Mouse (Mus musculus) adrenal gland, postnatal 25 days (tissue): ENCODE measurements at regions not wholly inside any gene's neighbourhood (a gene's known extent, or its start where the extent isn't known, plus 50 kb on each side); places are given as distances from the start of the nearest gene placed in this dataset.
A peak's percentile ranks its signal among the peaks of the same experiment; 100 is the strongest.

Source experiments
- DNase-seq: peaks from one replicate; pipeline ENCODE4 v3.0.0; 2021; ENCODE audit warnings: mixed read lengths

DNA sequence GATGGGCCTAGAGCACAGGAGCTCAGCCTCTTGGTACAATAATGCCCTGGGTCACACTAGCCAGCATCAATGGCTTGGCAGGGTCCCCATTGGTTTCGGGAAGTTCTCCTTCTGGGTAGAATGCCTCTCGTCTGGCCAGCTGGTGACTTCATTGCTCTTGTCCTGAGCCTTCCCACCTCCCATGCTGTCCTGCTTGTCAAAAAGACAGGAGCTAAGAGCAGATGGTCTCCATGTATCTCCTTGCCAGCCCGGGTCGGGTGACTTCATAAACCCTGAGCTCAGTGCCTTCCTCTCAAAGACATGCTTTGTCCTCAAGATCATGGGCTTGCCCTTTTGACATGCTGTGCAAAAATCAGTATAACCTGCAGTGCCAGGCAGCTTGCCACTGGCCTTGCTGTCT is 179.2 kb upstream of the Sh3bp4 start:
- DNase-seq: no peak

DNA sequence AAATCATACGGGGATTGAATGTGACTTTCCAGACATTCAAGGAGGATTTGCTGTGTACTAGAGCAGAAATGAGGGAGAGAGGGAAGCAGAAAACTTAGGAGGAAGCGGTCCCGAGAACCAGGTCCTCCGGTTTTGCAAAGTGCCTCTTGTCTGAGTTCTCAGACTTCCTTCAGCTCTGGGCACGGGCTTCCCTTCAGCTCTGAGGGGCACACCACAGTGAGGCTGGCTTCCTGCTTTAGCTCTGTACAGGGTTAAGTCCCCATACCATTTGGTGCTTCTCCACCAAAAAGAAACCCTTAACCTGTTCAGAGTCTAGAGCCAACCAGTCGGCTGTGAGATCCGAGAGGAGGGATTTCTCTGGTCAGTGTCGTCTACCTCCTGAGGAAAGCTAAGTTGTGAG is 167.8 kb upstream of the Sh3bp4 start:
- DNase-seq: no peak

DNA sequence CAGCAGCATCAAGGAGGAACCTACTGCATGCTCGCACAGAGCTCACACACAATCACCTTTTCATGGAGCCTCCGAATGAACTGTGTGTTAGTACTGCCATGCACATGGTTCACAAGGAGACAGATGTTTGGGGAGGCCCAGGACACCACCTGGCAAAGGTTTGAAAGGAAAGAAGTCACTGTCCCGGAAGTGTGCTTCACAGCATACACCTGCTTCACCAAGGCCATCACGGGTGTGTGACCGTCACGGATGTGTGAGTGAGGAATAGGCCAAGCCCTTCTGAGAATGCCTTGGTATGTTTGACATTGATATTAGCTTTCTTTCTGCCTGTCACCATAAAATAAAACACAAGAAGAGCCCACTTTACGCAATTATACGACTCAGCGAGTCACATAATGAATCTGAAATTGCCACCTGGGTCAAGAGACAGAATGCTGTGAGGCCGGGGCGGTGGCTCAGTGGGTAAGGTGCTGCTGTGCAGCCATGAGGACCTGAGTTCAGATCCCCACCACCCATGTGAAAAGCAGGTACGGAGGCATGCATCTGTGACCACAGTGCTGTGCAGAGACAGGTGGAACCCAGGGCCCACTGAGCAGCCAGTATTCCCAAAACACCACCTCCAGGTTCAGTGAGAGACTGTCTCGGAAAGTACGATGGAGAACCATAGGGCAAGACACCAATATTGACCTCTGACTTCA is 162.3 kb upstream of the Sh3bp4 start:
- no peak for DNase-seq

DNA sequence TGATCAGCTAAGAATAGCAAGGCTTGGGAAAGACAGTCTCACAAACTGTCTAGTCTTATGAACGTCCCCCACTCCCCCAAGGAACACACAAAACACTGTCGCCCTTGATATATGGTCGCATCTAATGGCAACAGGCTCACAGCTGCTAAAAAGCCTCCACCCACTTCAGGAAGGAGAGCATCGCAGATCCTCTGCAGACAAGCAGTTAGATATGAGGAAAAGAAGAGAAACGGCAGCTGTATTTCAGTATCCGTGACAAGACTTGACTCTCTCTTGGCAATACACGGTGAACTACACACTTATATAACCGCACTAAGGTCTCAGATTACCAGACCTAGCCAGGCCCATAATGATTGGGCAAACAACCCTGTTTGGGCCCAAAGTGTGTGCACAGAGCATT is 161.5 kb upstream of the Sh3bp4 start:
- DNase-seq: no peak

- DNase-seq: no peak
Observed at GRCm38 (mm10) chr1:88909314-88909713, 160.9 kb upstream of the Sh3bp4 start.

DNA sequence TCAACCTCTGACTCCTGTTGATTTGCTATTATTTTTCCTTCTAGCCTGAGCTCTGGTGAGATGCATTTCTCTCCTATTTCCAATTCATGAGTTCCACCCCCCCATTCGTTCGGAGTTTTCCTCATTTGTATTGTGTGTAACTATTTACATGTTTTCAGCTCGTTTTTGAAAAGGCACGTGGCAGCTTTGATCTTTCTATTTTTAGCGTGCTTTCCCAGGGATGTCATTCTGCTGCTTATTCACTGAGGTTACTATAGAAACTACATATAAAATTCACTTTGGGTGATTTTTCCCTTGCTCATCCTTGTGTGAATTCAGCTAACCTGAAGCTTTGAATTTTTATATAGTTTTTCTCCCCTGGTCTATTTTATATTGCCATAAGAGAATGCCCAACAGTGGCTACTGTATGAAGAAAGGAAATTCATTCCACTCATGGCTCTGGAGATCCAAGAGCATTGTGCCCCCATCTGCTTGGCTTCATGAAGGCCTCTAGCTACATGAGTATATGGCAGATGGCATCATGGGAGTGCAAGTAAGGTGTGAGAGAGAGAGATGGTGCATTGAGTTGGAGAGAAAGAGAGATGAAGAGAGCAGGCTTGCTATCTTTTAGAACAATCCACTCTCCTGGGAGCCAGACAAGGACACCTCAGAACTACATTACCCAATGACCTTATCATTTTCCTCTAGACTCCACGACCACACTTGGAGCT is 160.2 kb upstream of the Sh3bp4 start:
- no peak for DNase-seq

- DNase-seq: no peak
Observed at GRCm38 (mm10) chr1:88911724-88912123, 158.5 kb upstream of the Sh3bp4 start.

- DNase-seq: no peak
Observed at GRCm38 (mm10) chr1:88916531-88917050, 153.6 kb upstream of the Sh3bp4 start.

GRCm38 (mm10) chr1:88921401-88921800 is 148.8 kb upstream of the Sh3bp4 start:
- DNase-seq: no peak

- DNase-seq: no peak
Observed at GRCm38 (mm10) chr1:88923791-88924581, 146.2 kb upstream of the Sh3bp4 start.

DNA sequence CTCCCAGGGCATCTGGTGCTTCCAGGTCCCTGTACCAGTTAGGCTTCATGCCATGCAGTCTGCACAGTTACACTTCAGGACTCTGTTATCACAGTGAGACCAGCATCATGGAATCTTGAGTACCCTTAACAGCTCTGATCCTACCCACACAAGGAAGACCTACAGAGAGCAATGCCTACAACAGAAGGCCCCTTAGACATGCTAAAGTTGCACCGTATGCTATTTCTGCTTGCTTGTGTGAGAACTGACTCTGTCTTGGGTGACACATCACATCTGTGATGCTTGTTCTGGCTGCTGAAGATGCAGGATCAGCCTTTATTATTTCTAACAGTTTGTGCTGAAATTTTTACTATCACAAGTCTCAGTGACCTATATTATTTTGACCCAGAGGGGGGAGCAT is 135.0 kb upstream of the Sh3bp4 start:
- DNase-seq: no peak

DNA sequence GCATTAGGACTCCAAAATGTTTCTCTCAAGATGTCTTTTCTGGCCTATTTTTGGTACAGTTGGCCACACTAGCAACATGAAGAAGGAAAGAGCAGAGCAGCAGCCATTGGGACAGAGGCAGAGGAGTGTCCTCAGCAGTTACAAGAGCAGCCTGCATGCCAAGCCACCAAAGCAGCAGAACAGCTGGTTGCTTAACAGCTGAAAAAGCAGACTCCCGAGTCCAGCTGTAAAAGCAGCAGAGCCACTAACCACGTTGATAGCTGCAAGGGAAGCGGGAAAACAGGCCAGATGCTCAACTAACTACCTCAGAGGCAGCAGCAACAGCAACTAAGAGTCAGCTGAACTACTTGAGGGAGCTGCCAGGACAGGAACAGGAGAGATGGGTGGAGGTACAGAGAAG is 134.4 kb upstream of the Sh3bp4 start:
- DNase-seq: no peak

DNA sequence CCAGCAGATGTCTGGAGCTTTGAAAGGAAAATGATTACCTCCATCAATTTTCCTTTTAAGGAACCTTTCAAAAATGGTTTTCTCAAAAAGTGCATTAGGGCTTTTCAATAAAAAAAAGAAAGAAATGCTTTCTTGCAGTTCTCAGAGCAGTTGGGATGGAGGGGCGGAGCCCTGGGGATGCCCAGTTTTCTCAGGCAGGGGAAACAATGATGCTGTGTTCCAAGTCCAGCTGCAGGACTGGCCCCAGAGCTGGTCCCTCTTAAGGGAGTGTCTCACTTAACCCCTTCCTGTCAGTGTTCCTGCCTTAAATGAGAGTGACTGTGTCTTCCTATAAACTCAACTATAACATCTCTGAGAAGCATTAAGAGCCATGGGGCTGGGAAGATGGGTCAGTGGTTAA is 132.9 kb upstream of the Sh3bp4 start:
- no peak for DNase-seq

DNA sequence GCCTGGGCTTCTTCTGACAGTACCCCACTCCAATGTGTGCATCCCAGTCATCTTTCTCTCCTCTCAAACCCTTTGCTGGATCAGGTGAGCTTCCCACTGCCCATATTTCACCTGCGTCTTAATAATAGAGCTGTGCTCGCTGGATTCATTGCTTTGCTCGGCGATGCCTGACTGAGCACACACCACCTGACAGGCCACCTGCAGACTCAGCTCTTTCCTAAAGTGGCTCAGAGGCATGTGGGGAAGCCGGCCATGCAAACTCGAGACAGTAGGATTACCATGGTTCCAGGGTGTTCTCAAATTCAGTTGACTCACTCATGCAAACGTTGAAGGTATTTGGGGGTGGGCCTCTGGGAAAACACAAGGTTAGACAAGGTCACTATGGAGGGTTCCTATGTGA is 131.8 kb upstream of the Sh3bp4 start:
- no peak for DNase-seq

GRCm38 (mm10) chr1:88943039-88943438 is 127.2 kb upstream of the Sh3bp4 start:
- DNase-seq: no peak

- DNase-seq: no peak
Observed at GRCm38 (mm10) chr1:88945868-88946267, 124.3 kb upstream of the Sh3bp4 start.

DNA sequence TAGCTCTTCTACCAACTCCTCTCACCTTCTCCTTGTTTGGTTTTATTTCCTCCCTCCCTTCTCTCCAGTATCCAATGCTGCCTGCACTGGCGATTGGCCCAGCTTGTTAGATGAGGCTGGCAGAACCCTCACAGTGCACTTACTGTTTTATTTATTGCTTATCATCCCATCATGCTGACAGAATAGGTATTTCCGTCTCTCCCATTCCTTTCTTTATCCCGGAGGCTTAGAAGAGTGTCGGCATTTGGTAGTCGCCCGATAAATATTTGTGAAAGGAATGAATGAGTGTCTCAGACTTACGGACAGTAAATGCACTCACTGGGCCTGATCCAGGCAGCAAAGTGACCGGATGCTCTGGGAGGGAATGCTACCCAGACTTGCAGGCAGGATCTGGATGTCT is 123.8 kb upstream of the Sh3bp4 start:
- DNase-seq: no peak

GRCm38 (mm10) chr1:88949911-88950310 is 120.3 kb upstream of the Sh3bp4 start:
- no peak for DNase-seq

GRCm38 (mm10) chr1:88953516-88953915 is 116.7 kb upstream of the Sh3bp4 start:
- DNase-seq: no peak

DNA sequence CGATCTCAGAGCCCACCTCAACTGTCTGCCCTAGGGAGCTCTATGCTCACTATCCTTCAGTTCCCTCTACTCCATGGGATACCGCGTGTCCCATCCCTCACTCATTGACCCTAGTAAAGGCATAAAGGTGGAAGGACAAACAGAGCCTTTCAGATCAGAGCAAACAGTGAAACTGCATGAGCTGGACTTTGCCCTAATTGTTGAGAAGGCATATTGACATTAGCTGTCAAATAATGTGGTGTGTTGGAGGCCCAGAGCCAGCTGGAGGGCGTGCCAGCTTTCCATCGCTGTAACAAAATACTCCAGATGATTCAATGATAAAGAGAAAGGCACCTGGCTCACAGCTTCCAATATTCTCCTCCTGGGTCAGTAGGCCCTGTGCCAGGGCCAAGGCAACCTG is 115.4 kb upstream of the Sh3bp4 start:
- no peak for DNase-seq

- no peak for DNase-seq
Observed at GRCm38 (mm10) chr1:88957061-88957460, 113.2 kb upstream of the Sh3bp4 start.

GRCm38 (mm10) chr1:88959715-88960114 is 110.5 kb upstream of the Sh3bp4 start:
- peak; percentile 10 for DNase-seq

DNA sequence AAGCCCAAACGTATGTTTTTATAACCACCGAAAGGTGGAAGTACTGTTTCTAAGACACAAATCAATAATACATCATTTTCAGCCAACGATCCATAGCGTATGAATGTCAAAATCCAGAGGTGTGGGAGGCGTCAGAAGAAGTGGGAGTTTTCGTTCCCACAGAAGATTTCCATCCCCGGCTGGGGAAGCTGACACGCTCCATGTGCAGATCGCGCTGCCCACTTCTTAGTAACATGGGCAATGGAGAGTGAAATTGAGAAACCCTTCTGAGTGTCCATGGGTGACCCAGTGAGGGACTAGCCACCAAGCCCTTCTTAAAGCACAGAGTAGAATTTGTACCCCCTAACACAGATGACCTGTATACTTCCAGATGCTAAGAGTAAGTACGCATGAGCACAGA is 110.1 kb upstream of the Sh3bp4 start:
- DNase-seq: no peak
